Mouse (Mus musculus) intestine, embryonic 16.5 days (tissue): ENCODE measurements around the gene Gngt1. TPM values are rescaled to one million over a fixed set of nuclear protein-coding genes. Genes with fewer than 3 reads are reported as not detected.

ENCODE experiments used
- ATAC-seq: fragments of 200-750 bp; cut with Nextera tagmentation; 2 replicates; pipeline ENCODE4 v1.8.0; 2017; ENCODE audit warnings: moderate TSS enrichment, moderate library complexity
- H3K27ac ChIP-seq: fragments of 300-500 bp; sonication (generic); 2 replicates; pipeline ENCODE4 v1.5.1; 2014; ENCODE audit warnings: mild to moderate bottlenecking, low read length
- H3K27me3 ChIP-seq: fragments of 300-500 bp; sonication (generic); replicated peaks from 2 replicates; pipeline ENCODE4 v1.6.1; 2014; ENCODE audit warnings: low read length, control low read depth, mixed read lengths; ENCODE audit not compliant: control insufficient read depth, insufficient read depth
- H3K36me3 ChIP-seq: fragments of 300-500 bp; sonication (generic); 2 replicates; pipeline ENCODE4 v1.6.1; 2014; ENCODE audit warnings: low read length, control low read depth; ENCODE audit not compliant: control insufficient read depth, insufficient read depth
- H3K4me1 ChIP-seq: fragments of 300-500 bp; sonication (generic); 2 replicates; pipeline ENCODE4 v1.6.1; 2014; ENCODE audit warnings: low read length, control low read depth, mixed read lengths; ENCODE audit not compliant: control insufficient read depth, insufficient read depth
- H3K4me2 ChIP-seq: fragments of 300-500 bp; sonication (generic); 2 replicates; pipeline ENCODE4 v1.6.1; 2014; ENCODE audit warnings: low read depth, low read length, control low read depth
- H3K4me3 ChIP-seq: fragments of 300-500 bp; sonication (generic); 2 replicates; pipeline ENCODE4 v1.5.1; 2014; ENCODE audit warnings: mild to moderate bottlenecking, low read length
- H3K9ac ChIP-seq: fragments of 300-500 bp; sonication (generic); 2 replicates; pipeline ENCODE4 v1.6.1; 2014; ENCODE audit warnings: low read depth, low read length
- H3K9me3 ChIP-seq: fragments of 300-500 bp; sonication (generic); 2 replicates; pipeline ENCODE4 v1.6.1; 2016; ENCODE audit warnings: low read length, control low read depth; ENCODE audit not compliant: control insufficient read depth
- WGBS: fragments of 180-500 bp; shearing (Covaris S2); extraction: QIAGEN DNeasy Blood & Tissue Kit; methylation state at CpG from one replicate; pipeline ENCODE4 v1.1.7; 2014; 5-methylcytosine and 5-hydroxymethylcytosine counted together
- polyA plus RNA-seq: library from polyadenylated mRNA; unstranded; fragments of >200 nt; fragmentation: Nextera tagmentation; extraction: Ambion mirVana; gene quantifications from 2 replicates; pipeline ENCODE4 v1.2.1, GENCODE M21; 2015

Gngt1 gene
- polyA plus RNA-seq, 1 experiment from 2014 or later: 0.15 TPM

DNA sequence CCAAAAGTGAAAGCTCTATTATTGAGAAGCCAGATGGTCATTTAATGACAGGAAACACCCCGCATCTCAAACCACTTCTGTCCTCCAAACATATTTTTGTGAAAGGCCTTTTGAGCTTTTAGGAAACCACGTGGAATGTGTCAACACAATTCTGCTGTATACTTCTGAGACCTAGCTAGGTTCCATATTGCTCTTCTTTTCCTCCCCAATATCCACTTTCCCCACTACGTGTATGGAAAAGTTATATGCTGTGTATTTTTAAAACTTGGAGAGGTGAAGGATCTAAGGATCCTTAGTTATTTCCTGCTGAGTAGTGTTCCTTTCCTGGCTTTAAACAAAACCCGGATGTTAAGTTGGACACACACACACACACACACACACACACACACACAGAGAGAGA lies 9.9 kb downstream of the Gngt1 start:
- no peaks in the 10 kb centered on the region for H3K9me3 ChIP-seq
- peaks cover 4% of the 10 kb centered on the region; the same call in 1 of the 2 replicates for H3K4me1 ChIP-seq
- H3K4me2 ChIP-seq: peak overlapping the region; percentile 65
- no peaks in the 10 kb centered on the region for H3K36me3 ChIP-seq
- no peak overlapping the region for H3K9ac ChIP-seq
- ATAC-seq: peak; percentile 59
- WGBS: 39% methylated on average over 4 of the region's 4 CpGs
- H3K27me3 ChIP-seq: no peaks in the 10 kb centered on the region
- H3K4me3 ChIP-seq: peak overlapping the region; percentile 66
- peak overlapping the region; percentile 52 for H3K27ac ChIP-seq

DNA sequence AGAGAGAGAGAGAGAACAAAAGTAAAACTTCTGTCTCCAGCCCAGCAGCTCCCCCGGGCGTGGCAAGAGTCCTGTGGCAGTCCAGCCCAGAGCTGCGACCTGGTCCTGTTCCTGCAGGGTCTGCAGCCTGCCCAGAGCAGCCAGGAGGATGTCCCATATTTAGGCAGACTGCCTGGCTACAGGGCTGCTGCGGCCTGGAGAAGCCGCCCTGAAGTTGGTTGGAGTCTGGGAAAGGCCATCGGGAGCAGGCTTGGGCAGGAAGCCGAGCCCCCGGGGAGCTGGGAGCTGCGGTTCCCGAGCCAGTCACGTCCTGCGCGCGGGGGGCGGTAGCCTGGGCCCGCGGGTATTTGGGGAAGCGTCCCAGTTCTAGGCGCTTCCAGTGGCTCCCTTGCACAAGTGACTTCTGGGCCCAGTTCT lies 10.3 kb downstream of the Gngt1 start, which contains the start of gene Gng11:
Gene Gng11 (plus strand): TSS at position 15 of the 417 bp plus-strand sequence.
- peak; percentile 92 for ATAC-seq
- Histone ChIP-seq H3K4me1 (peaks cover 4% of the 10 kb centered on the region; the same call in 1 of the 2 replicates), H3K9me3 (no peaks in the 10 kb centered on the region), H3K4me2 (peak within 1 kb of the TSS; percentile 65), H3K9ac (peak within 1 kb of the TSS; percentile 90), H3K36me3 (no peaks in the 10 kb centered on the region), H3K27ac (peak within 1 kb of the TSS; percentile 95), H3K27me3 (no peaks in the 10 kb centered on the region), H3K4me3 (peak within 1 kb of the TSS; percentile 66)
- under 1% methylated on average over 19 of the region's 19 CpGs for WGBS

- Histone ChIP-seq H3K9me3 (no peaks in the 10 kb centered on the region), H3K27me3 (no peaks in the 10 kb centered on the region), H3K4me3 (peak overlapping the region; percentile 66), H3K9ac (no peak overlapping the region), H3K4me1 (peaks cover 4% of the 10 kb centered on the region; the same call in 1 of the 2 replicates), H3K27ac (no peak overlapping the region), H3K36me3 (no peaks in the 10 kb centered on the region), H3K4me2 (peak overlapping the region; percentile 65)
- WGBS: 46% methylated on average over 2 of the region's 2 CpGs
- peak; percentile 36 for ATAC-seq
Measured at GRCm38 (mm10) chr6:4004808-4005207, 11.2 kb downstream of the Gngt1 start.

DNA sequence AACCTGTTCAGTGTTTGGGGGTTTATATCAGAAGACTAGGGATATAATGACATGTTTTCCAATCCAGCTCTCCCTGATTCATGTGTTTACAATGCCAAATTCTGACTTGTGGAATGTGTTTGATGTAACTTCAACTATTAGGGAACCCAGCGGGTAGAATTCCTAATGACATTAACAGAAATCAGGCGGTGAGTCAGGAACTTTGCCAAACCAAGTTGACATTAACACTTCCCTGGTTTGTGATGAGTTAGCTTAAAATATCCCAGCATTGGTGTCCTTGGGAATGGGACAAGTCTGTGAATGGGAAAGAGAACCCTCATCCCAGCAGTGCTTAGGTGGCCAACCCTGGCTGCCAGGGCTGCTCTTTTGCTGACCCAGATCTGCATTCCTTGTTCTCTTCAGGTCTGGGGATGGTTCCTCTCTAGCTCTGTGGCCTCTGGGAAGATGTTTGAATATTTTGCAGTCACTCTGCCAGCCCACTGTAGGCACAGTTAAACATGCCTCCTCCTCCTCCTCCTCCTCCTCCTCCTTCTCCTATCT lies 15.0 kb downstream of the Gngt1 start:
- ATAC-seq: no peak
- Histone ChIP-seq H3K9ac (no peak overlapping the region), H3K4me3 (no peak overlapping the region), H3K4me1 (peaks cover 4% of the 10 kb centered on the region; the same call in 1 of the 2 replicates), H3K4me2 (no peak overlapping the region), H3K27ac (no peak overlapping the region), H3K9me3 (no peaks in the 10 kb centered on the region), H3K36me3 (no peaks in the 10 kb centered on the region), H3K27me3 (no peaks in the 10 kb centered on the region)
- 62% methylated on average over 2 of the region's 2 CpGs for WGBS

GRCm38 (mm10) chr6:4009548-4009947 lies 16.0 kb downstream of the Gngt1 start:
- Histone ChIP-seq H3K4me1 (peaks cover 4% of the 10 kb centered on the region; the same call in 1 of the 2 replicates), H3K36me3 (no peaks in the 10 kb centered on the region), H3K4me3 (no peak overlapping the region), H3K9ac (no peak overlapping the region), H3K27me3 (no peaks in the 10 kb centered on the region), H3K9me3 (no peaks in the 10 kb centered on the region), H3K27ac (no peak overlapping the region), H3K4me2 (no peak overlapping the region)
- ATAC-seq: no peak

DNA sequence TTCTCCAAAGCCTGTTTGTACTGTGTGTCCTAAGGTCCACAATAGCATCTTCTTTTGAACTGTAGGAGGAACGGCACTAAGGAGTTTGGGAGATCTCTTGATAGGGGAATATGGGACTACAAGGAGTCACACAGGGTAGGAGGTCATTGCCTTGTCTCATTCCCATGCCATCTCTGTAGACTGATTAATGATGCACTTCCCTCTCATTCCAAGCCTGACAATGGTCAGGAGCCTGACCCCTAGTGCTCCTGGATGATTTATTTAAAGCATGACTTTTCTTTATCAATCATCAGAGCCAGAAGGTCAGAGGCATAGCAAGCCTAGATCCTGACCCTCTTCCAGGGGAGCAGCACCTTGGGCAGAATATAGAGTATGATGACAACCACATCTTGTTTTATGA lies 29.1 kb downstream of the Gngt1 start:
- Histone ChIP-seq H3K9me3 (no peaks in the 10 kb centered on the region), H3K27ac (no peak overlapping the region), H3K36me3 (no peaks in the 10 kb centered on the region), H3K4me1 (no peaks in the 10 kb centered on the region), H3K4me2 (no peak overlapping the region), H3K9ac (no peak overlapping the region), H3K27me3 (no peaks in the 10 kb centered on the region), H3K4me3 (no peak overlapping the region)
- ATAC-seq: no peak
- 50% methylated on average over 1 of the region's 1 CpGs for WGBS

GRCm38 (mm10) chr6:4026367-4026766 lies 32.8 kb downstream of the Gngt1 start:
- ATAC-seq: no peak
- H3K9ac ChIP-seq: no peak overlapping the region
- no peaks in the 10 kb centered on the region for H3K27me3 ChIP-seq
- H3K27ac ChIP-seq: no peak overlapping the region
- no peaks in the 10 kb centered on the region for H3K4me1 ChIP-seq
- no peak overlapping the region for H3K4me3 ChIP-seq
- H3K4me2 ChIP-seq: no peak overlapping the region
- 49% methylated on average over 2 of the region's 2 CpGs for WGBS
- H3K36me3 ChIP-seq: no peaks in the 10 kb centered on the region
- H3K9me3 ChIP-seq: no peaks in the 10 kb centered on the region

DNA sequence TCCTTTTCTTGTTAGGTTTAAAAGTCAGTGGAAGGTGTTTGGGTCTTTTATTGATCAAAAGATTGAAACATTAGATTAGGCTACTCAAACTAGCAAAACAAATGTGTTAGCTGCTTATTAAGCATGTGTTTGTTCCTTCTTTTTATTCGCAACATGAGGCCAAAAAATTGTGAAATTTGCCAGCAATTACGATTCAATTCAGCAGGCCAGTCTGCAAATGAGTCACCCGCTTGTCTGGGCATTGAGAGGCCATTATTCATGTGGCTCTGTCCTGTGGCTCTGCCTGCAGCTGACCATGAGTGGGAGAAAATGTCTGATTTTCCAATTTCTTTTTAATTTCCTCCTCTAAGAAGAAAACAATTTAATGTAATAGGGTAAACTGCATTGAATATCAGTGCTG lies 37.4 kb downstream of the Gngt1 start:
- H3K4me2 ChIP-seq: no peak overlapping the region
- no peak overlapping the region for H3K9ac ChIP-seq
- H3K9me3 ChIP-seq: no peaks in the 10 kb centered on the region
- no peaks in the 10 kb centered on the region for H3K36me3 ChIP-seq
- H3K4me1 ChIP-seq: no peaks in the 10 kb centered on the region
- no peak overlapping the region for H3K4me3 ChIP-seq
- no peak for ATAC-seq
- H3K27ac ChIP-seq: no peak overlapping the region
- H3K27me3 ChIP-seq: no peaks in the 10 kb centered on the region
- 80% methylated on average over 3 of the region's 3 CpGs for WGBS

GRCm38 (mm10) chr6:4041821-4042220 lies 48.2 kb downstream of the Gngt1 start:
- Histone ChIP-seq H3K4me1 (no peaks in the 10 kb centered on the region), H3K27ac (no peak overlapping the region), H3K27me3 (no peaks in the 10 kb centered on the region), H3K9ac (no peak overlapping the region), H3K36me3 (no peaks in the 10 kb centered on the region), H3K4me2 (no peak overlapping the region), H3K9me3 (no peaks in the 10 kb centered on the region), H3K4me3 (no peak overlapping the region)
- peak; percentile 64 for ATAC-seq
- 53% methylated on average over 1 of the region's 1 CpGs for WGBS
